Mouse (Mus musculus): ENCODE data around the gene Wdr75. TPM values are rescaled to one million over a fixed set of nuclear protein-coding genes. Genes with fewer than 3 reads are reported as not detected.
A peak's percentile ranks its signal among the peaks of the same experiment; 100 is the strongest.

The Wdr75 gene
- total RNA-seq, 1 experiment from 2014 or later, result 43.4 TPM

- peak; percentile 68 for DNase-seq
Measured at GRCm38 (mm10) chr1:45837736-45838135, 42.8 kb downstream of the Wdr75 start.

- DNase-seq, result no peak
Measured at GRCm38 (mm10) chr1:45838271-45838670, 43.3 kb downstream of the Wdr75 start.

GRCm38 (mm10) chr1:45845466-45845865, 50.5 kb downstream of the Wdr75 start:
- DNase-seq, result no peak

- DNase-seq, result no peak
Measured at GRCm38 (mm10) chr1:45858038-45858437, 63.1 kb downstream of the Wdr75 start.

- DNase-seq, result no peak
Measured at GRCm38 (mm10) chr1:45860349-45860748, 65.4 kb downstream of the Wdr75 start.

- no peak for DNase-seq
Measured at GRCm38 (mm10) chr1:45861162-45861561, 66.2 kb downstream of the Wdr75 start.

- no peak for DNase-seq
Measured at GRCm38 (mm10) chr1:45863641-45864040, 68.7 kb downstream of the Wdr75 start.

- no peak for DNase-seq
Measured at GRCm38 (mm10) chr1:45864564-45865014, 69.6 kb downstream of the Wdr75 start.

- DNase-seq, result no peak
Measured at GRCm38 (mm10) chr1:45865316-45865715, 70.3 kb downstream of the Wdr75 start.

- no peak for DNase-seq
Measured at GRCm38 (mm10) chr1:45865727-45866126, 70.8 kb downstream of the Wdr75 start.

- DNase-seq, result no peak
Measured at GRCm38 (mm10) chr1:45866288-45867018, 71.5 kb downstream of the Wdr75 start.

GRCm38 (mm10) chr1:45868050-45868449, 73.1 kb downstream of the Wdr75 start:
- no peak for DNase-seq

GRCm38 (mm10) chr1:45868479-45869137, 73.6 kb downstream of the Wdr75 start:
- no peak for DNase-seq

Other genes starting within 250 kb of the Wdr75 start
- not detected in 2 replicates for gene Gm5269, start 95.1 kb downstream of the Wdr75 start, total RNA-seq (2021)
- 11.1 and 11.8 TPM in 2 replicates for gene Slc40a1, start 131.4 kb downstream of the Wdr75 start, total RNA-seq (2021)

All from adrenal gland, postnatal 25 days (tissue).